Mouse (Mus musculus): ENCODE measurements around the gene Eef2kmt.

GRCm38 (mm10) chr16:5205431-5205970 is 50.3 kb downstream of the Eef2kmt start:
- TF ChIP-seq CTCF (IDR thresholded peaks at IDR 0.05; ENCODE audit: low read depth, low read length) (no peak), POLR2A (IDR thresholded peaks at IDR 0.05; ENCODE audit: extremely low read depth, insufficient read depth, low read length) (no peak)

All from liver, adult 2 months (tissue).